Mouse (Mus musculus) limb, embryonic 10.5 days (tissue): ENCODE measurements around the gene Piezo1. TPM values are rescaled to one million over a fixed set of nuclear protein-coding genes. Genes with fewer than 3 reads are reported as not detected.
"Not testable (repeated sequence)": the region's sequence is repeated elsewhere in the genome, so short reads cannot be mapped to it uniquely, and the experiment has no call there.

Experiments used
- DNase-seq: peaks from one replicate; pipeline ENCODE4 v3.0.0-alpha.2; 2017; ENCODE audit warnings: low spot score
- H3K27ac ChIP-seq: fragments of 300-500 bp; sonication (generic); 2 replicates; pipeline ENCODE4 v1.5.1; 2016; ENCODE audit warnings: mild to moderate bottlenecking
- H3K27me3 ChIP-seq: fragments of 300-500 bp; sonication (generic); 2 replicates; pipeline ENCODE4 v1.6.1; 2016; ENCODE audit warnings: low read depth, mild to moderate bottlenecking; ENCODE audit not compliant: poor library complexity, severe bottlenecking
- H3K36me3 ChIP-seq: fragments of 300-500 bp; sonication (generic); 2 replicates; pipeline ENCODE4 v1.6.1; 2016; ENCODE audit warnings: mild to moderate bottlenecking, moderate library complexity
- H3K4me1 ChIP-seq: fragments of 300-500 bp; sonication (generic); 2 replicates; pipeline ENCODE4 v1.6.1; 2016
- H3K4me3 ChIP-seq: fragments of 300-500 bp; sonication (generic); 2 replicates; pipeline ENCODE4 v1.5.1; 2016; ENCODE audit warnings: mild to moderate bottlenecking, moderate library complexity
- H3K9me3 ChIP-seq: fragments of 300-500 bp; sonication (generic); replicated peaks from 2 replicates; pipeline ENCODE4 v1.6.1; 2016; ENCODE audit warnings: mild to moderate bottlenecking
- WGBS: fragments of 180-500 bp; shearing (Covaris S2); methylation state at CpG from one replicate; pipeline ENCODE4 v1.1.7; 2016; 5-methylcytosine and 5-hydroxymethylcytosine counted together
- polyA plus RNA-seq: library from polyadenylated mRNA; unstranded; fragments of >200 nt; fragmentation: Nextera tagmentation; extraction: Ambion mirVana; gene quantifications from 2 replicates; pipeline ENCODE4 v1.2.1, GENCODE M21; 2016

Gene Piezo1
- polyA plus RNA-seq, 1 experiment from 2014 or later, result 10.7 TPM

DNA sequence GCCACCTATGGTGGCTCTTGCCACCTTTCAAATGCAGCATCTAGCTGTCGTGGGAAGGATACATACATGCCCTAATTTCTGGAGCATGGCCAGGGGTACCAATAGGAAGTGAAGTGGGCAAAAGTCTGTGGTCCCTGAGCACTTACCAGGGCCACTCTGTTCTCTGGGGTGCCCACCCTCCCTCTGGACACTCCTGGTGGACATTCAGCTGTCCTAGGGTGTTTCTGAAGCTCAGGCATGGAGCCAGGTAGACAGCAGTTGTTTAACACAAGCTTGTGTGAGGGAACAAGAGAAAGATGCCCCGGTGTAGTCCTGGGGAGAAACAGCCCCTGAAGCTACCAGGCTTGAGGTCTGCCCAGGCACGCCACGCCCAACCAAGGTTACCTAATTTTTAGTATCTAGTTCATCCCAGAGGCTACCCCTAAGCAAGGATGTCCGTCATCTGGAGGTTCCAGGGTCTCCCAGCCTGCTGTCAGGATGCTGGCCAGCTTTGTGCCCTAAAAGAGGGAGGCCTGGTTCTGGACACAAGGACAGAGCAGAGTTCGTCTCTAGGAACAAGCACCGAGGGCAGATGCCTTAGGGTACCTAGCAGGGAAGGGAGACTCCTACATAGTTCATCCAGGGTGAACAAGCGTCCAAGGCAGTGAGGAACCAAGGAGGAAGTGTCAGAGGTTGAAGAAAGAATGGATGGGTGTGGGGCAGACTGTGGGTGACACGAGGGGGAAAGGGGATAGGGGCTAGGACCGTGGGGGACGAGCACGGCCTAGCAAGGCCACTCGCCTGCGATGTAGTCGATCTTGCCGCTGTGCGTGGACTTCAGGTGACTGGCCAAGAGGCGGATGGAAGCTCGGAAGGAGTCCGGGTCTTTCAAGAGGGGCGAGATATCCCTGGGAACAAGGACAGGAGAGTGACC is 24.9 kb upstream of the Piezo1 start:
- H3K27ac ChIP-seq, result peak overlapping the region; percentile 87
- 18% methylated on average over 21 of the region's 21 CpGs for WGBS
- H3K4me3 ChIP-seq, result peak overlapping the region; percentile 71
- no peaks in the 10 kb centered on the region for H3K27me3 ChIP-seq
- peaks cover 73% of the 10 kb centered on the region for H3K4me1 ChIP-seq
- no peaks in the 10 kb centered on the region for H3K9me3 ChIP-seq
- H3K36me3 ChIP-seq, result peaks cover 44% of the 10 kb centered on the region
- DNase-seq, result no peak

DNA sequence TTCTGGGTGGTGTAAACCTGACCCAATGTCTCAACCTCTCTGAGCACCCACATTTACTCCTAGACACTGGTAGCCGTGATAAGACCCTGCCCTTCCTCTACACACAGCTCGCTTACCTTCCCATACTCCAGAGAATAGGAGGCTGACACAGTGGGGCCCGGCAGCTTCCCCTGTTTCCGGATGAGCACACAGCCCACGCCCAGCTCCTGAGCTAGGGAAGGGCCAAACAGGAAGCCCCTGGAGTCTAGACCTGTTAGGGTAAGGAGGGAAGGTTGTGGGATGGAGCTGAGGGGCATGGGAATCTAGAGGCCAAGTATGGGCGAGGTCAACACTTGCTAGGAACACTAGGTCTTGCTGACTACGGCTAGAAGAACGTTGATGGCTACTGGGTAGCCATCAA is 24.2 kb upstream of the Piezo1 start:
- Histone ChIP-seq H3K4me1 (peaks cover 69% of the 10 kb centered on the region), H3K27me3 (no peaks in the 10 kb centered on the region), H3K9me3 (no peaks in the 10 kb centered on the region), H3K4me3 (peak overlapping the region; percentile 71), H3K27ac (no peak overlapping the region; the same call in 1 of the 2 replicates), H3K36me3 (peaks cover 51% of the 10 kb centered on the region)
- 80% methylated on average over 8 of the region's 8 CpGs for WGBS
- no peak for DNase-seq

DNA sequence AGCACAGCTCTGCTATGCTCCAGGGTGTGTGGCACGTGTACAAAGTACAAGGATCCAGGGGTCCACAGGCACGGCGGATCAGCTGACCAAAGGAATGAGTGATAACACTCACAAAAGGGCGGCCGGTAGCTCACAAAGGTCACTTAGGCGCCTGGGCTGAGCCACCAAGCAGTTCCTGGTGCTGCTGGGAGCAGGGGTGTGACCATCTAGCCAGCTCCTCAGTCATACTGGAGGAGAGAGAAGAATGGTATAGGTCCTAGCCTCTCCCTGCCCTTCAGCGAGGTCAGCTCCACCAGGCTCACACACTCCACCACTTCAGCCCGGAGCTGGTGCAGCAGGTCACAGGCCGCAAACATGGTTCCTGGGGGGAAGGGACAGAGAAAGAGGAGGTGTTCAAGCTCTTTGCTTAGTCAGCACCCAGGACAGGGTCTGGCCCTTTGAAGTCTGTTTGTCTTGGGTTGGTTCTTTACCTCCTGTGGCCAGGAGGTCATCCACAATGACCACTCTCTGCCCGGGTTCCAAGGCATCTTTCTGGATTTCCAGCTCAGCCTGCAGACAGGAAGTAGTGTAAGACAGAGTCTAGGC is 23.6 kb upstream of the Piezo1 start:
- Histone ChIP-seq H3K4me3 (peak overlapping the region; percentile 71), H3K27ac (no peak overlapping the region; the same call in 1 of the 2 replicates)
- 38% methylated on average over 10 of the region's 10 CpGs for WGBS

DNA sequence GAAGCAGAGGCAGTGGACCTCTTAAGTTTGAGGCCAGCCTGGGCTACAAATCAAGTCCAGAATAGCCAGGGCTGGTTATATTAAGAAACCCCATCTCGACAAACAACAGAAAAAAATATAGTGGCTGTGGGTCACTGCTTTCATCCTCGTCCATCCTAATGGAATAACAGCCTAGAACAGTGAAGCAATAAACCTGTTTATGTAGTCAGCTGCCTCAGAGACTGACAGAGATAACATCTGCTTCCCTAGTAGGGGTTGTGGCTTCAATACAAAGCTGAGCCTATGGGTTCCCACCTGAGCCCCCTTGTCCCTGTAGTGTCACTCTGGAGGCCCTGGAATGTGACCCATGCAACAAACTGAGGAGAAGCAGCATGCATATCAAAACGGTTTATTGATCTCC is 23.1 kb upstream of the Piezo1 start:
- H3K36me3 ChIP-seq, result peaks cover 61% of the 10 kb centered on the region
- H3K4me3 ChIP-seq, result 0 out of 2 replicates have a peak overlapping the region, but pooled peaks have one; percentile 71
- H3K4me1 ChIP-seq, result peaks cover 68% of the 10 kb centered on the region
- no peaks in the 10 kb centered on the region for H3K27me3 ChIP-seq
- WGBS, result 50% methylated on average over 3 of the region's 3 CpGs
- no peak for DNase-seq
- no peaks in the 10 kb centered on the region for H3K9me3 ChIP-seq
- no peak overlapping the region; the same call in 1 of the 2 replicates for H3K27ac ChIP-seq

More for the DNA sequence above, 23.6 kb upstream of the Piezo1 start:
- Histone ChIP-seq H3K27me3 (no peaks in the 10 kb centered on the region), H3K4me1 (peaks cover 68% of the 10 kb centered on the region), H3K36me3 (peaks cover 56% of the 10 kb centered on the region), H3K9me3 (no peaks in the 10 kb centered on the region)
- no peak for DNase-seq

DNA sequence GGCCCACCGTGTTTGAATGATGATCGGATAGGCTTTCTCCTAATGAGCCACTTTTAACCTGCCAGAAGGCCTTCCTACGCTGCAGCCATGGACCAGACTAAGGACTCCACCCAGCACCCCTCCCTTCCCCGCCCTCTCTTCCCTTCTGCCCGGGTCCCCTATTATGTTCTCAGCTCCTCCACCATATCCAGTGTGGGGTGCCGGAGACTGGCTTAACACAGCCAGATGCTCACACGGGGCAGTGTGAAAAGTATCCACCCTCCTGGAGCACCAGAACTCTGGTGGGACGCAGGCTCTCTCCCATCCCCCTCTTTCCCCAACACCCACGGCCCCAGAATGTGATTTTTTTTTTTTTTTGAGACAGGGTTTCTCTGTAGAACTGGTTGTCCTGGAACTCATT is 22.4 kb upstream of the Piezo1 start:
- no peaks in the 10 kb centered on the region for H3K9me3 ChIP-seq
- WGBS, result 69% methylated on average over 9 of the region's 9 CpGs

DNA sequence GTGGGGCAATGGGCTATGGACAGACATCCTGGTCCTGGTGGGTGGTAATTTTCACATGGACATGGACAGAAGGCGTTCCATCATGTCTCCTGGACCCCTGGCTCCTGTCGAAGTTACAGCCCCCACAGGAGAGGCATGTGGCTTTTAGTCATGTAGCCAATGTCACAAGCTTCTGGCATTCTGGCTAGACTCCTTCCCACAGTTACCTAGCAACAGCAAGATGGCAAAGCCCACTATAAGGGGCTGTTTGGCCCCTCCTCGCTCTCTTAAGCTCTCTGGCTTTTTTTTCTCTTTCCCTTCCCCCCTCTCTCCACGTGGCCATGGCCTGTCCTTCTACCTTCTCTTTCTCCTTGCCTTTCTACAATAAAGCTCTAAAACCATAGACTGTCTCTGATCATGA is 22.0 kb upstream of the Piezo1 start:
- not testable (repeated sequence) for DNase-seq, H3K9me3 ChIP-seq, H3K4me3 ChIP-seq, H3K27ac ChIP-seq, H3K27me3 ChIP-seq
- Histone ChIP-seq H3K36me3 (peaks cover 67% of the 10 kb centered on the region), H3K4me1 (peaks cover 65% of the 10 kb centered on the region)
- WGBS, result 54% methylated on average over 4 of the region's 4 CpGs

More for the DNA sequence above, 22.4 kb upstream of the Piezo1 start:
- DNase-seq, result no peak
- Histone ChIP-seq H3K4me3 (no peak overlapping the region), H3K27ac (no peak overlapping the region), H3K4me1 (peaks cover 68% of the 10 kb centered on the region), H3K36me3 (peaks cover 67% of the 10 kb centered on the region), H3K27me3 (no peaks in the 10 kb centered on the region)

DNA sequence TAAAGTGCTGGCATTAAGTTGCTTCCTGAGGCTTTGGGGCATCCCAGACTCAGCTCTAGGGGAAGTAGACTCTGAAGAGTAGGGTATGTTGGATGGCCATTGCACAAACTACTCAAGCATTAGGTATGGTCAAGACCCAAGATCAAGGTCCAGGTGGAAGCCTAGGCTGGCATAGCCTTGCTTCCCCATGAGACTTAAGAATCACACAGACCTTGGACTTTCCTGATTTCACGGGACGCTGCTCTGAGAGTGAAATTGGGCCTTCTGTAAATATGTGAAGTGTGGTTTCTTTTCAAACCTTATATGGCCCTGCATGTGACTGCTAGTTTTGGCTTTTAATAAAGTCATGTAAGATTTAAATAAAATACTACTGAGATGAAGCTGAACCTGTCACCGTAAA is 21.6 kb upstream of the Piezo1 start:
- H3K4me3 ChIP-seq, result no peak overlapping the region
- H3K4me1 ChIP-seq, result peaks cover 66% of the 10 kb centered on the region
- peaks cover 67% of the 10 kb centered on the region for H3K36me3 ChIP-seq
- 94% methylated on average over 3 of the region's 3 CpGs for WGBS
- H3K9me3 ChIP-seq, result no peaks in the 10 kb centered on the region
- H3K27me3 ChIP-seq, result no peaks in the 10 kb centered on the region
- H3K27ac ChIP-seq, result no peak overlapping the region
- DNase-seq, result no peak

DNA sequence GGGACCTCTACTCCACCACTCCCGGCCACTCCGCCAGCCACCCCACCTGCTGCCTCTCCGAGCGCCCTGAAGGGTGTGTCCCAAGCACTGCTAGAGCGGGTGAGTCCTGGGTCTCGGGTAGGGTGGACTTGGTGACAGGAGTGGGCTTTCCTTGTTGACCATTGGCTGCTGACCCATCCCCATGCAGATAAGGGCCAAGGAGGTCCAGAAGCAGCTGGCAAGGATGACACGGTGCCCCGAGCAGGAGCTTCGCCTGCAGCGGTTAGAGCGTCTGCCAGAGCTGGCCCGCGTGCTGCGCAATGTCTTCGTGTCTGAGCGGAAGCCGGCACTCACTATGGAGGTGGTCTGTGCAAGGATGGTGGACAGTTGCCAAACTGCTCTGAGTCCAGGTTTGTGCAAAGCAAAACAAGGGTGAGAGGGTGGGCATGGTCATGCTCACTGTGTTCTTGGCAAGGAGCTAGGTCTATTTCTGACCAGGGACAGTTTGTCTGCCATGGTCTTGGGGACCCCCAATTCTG is 20.7 kb upstream of the Piezo1 start:
- no peaks in the 10 kb centered on the region for H3K9me3 ChIP-seq
- no peak for DNase-seq
- no peaks in the 10 kb centered on the region for H3K27me3 ChIP-seq
- no peak overlapping the region for H3K4me3 ChIP-seq
- 97% methylated on average over 17 of the region's 17 CpGs for WGBS
- peaks cover 67% of the 10 kb centered on the region for H3K36me3 ChIP-seq
- H3K27ac ChIP-seq, result no peak overlapping the region
- H3K4me1 ChIP-seq, result peaks cover 67% of the 10 kb centered on the region

DNA sequence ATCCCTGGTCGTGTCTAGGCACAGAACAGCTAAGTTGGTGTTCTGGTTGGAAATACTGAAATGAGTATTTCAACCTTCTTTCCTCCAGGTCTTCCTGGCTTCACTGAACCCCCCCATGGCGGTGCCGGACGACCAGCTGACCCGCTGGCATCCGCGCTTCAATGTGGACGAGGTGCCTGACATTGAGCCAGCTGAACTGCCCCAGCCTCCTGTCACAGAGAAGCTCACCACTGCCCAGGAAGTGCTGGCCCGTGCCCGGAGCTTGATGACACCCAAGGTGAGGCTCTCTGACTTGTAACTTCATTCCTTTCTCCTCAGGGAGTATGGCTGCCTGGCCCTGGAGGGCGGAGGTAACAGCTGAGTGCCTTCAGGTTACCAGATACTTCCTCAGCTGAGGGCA is 20.0 kb upstream of the Piezo1 start:
- Histone ChIP-seq H3K27ac (no peak overlapping the region), H3K36me3 (peaks cover 67% of the 10 kb centered on the region), H3K4me3 (no peak overlapping the region), H3K4me1 (peaks cover 67% of the 10 kb centered on the region), H3K27me3 (no peaks in the 10 kb centered on the region), H3K9me3 (no peaks in the 10 kb centered on the region)
- no peak for DNase-seq
- 95% methylated on average over 11 of the region's 11 CpGs for WGBS

DNA sequence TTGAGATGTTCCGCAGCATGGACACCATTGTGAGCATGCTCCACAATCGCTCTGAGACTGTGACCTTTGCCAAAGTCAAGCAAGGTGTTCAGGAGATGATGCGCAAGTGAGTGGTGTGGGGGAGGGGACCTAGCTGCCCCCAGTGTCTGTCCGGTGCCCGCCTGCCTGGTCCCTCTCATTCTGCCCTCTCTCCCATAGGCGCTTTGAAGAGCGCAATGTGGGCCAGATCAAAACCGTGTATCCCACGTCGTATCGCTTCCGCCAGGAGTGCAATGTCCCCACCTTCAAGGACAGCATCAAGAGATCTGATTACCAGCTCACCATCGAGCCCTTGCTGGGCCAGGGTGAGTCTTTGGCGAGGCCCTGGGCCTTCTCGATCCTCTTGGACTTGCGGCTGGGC is 18.9 kb upstream of the Piezo1 start:
- no peaks in the 10 kb centered on the region for H3K27me3 ChIP-seq
- WGBS, result 97% methylated on average over 16 of the region's 16 CpGs
- no peaks in the 10 kb centered on the region for H3K9me3 ChIP-seq
- H3K4me3 ChIP-seq, result peak overlapping the region; percentile 98
- H3K36me3 ChIP-seq, result peaks cover 63% of the 10 kb centered on the region
- DNase-seq, result no peak
- H3K4me1 ChIP-seq, result peaks cover 57% of the 10 kb centered on the region
- no peak overlapping the region for H3K27ac ChIP-seq

DNA sequence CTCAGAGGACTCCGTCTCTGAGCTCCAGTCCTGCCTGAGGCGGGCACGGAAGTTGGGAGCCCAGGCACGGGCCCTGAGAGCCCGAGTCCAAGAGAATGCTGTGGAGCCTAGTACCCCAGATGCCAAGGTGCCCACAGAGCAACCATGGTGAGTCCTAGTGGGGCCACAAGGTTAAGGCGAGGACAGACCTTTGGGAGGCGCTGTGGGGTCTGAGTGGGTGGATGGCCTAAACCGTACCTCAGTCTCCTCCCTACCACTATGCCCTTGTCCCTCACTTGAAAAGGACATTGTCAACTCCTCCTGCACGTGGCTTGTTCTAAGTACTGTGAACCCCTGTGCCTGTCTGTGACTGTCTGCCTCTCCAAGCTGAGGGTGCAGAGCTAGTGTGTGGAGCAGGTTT is 18.2 kb upstream of the Piezo1 start:
- H3K4me3 ChIP-seq, result peak overlapping the region; percentile 98
- no peaks in the 10 kb centered on the region for H3K27me3 ChIP-seq
- H3K36me3 ChIP-seq, result peaks cover 60% of the 10 kb centered on the region
- no peak for DNase-seq
- peaks cover 56% of the 10 kb centered on the region for H3K4me1 ChIP-seq
- WGBS, result 85% methylated on average over 9 of the region's 9 CpGs
- no peaks in the 10 kb centered on the region for H3K9me3 ChIP-seq
- H3K27ac ChIP-seq, result peak overlapping the region; percentile 98

DNA sequence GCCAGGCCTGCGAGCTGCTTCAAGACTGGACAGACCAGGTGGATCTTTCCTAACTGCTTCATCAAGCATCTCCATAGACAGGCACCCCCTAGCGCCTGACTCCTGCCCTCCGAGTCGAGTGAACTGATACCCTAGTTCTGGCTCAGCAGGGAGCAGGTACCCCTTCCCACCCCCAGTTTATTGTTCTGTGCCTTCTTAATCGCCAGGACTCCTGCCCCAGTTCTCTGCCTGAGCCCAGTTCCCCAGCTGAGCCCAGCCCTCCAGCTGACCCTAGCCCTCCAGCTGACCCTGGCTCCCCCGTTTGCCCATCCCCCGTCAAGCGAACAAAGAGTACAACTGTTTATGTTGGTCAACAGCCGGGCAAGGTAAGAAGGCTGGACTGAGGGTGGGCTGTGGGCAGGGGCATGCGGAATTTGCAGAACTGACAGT is 17.8 kb upstream of the Piezo1 start:
- Histone ChIP-seq H3K4me1 (peaks cover 55% of the 10 kb centered on the region), H3K27me3 (no peaks in the 10 kb centered on the region), H3K36me3 (peaks cover 56% of the 10 kb centered on the region), H3K4me3 (peak overlapping the region; percentile 98), H3K9me3 (no peaks in the 10 kb centered on the region), H3K27ac (peak overlapping the region; percentile 98)
- no peak for DNase-seq
- WGBS, result 18% methylated on average over 10 of the region's 10 CpGs

DNA sequence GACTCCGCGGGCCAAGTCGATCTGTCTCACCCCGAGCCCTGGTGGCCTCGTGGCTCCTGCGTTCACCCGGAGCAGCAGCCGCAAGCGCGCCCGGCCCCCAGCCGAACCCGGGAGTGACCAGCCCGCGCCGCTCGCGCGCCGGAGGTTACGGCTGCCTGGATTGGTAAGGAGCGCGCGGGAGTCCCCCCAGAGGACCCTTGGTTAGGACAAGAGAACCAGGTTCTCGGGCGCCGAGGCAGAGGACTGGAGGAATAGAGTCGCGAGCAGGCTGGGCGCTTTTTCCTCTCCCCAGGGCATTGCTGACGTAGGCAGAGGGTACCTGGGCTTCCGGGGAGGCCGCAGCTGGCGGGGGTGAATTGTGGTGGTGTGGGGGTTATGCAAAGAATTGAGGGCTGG is 17.0 kb upstream of the Piezo1 start:
- Histone ChIP-seq H3K27ac (peak overlapping the region; percentile 98), H3K27me3 (no peaks in the 10 kb centered on the region), H3K4me3 (peak overlapping the region; percentile 98), H3K9me3 (no peaks in the 10 kb centered on the region), H3K4me1 (peaks cover 53% of the 10 kb centered on the region), H3K36me3 (peaks cover 48% of the 10 kb centered on the region)
- DNase-seq, result no peak
- under 1% methylated on average over 34 of the region's 34 CpGs for WGBS
